Mouse (Mus musculus) liver, embryonic 15.5 days (tissue): ENCODE measurements around the gene Slc16a4. TPM values are rescaled to one million over a fixed set of nuclear protein-coding genes. Genes with fewer than 3 reads are reported as not detected.

ENCODE experiments used
- ATAC-seq: fragments of 200-750 bp; cut with Nextera tagmentation; 2 replicates; pipeline ENCODE4 v1.8.0; 2017; ENCODE audit warnings: moderate number of reproducible peaks, mild to moderate bottlenecking, moderate library complexity; ENCODE audit not compliant: insufficient read depth
- H3K27ac ChIP-seq: fragments of 300-500 bp; sonication (generic); replicated peaks from 2 replicates; pipeline ENCODE4 v1.5.1; 2015; ENCODE audit warnings: mild to moderate bottlenecking, inconsistent platforms
- H3K27me3 ChIP-seq: fragments of 300-500 bp; sonication (generic); 2 replicates; pipeline ENCODE4 v1.6.1; 2015; ENCODE audit warnings: mild to moderate bottlenecking, inconsistent platforms
- H3K36me3 ChIP-seq: fragments of 300-500 bp; sonication (generic); replicated peaks from 2 replicates; pipeline ENCODE4 v1.6.1; 2015; ENCODE audit warnings: moderate library complexity, mild to moderate bottlenecking, inconsistent platforms
- H3K4me1 ChIP-seq: fragments of 300-500 bp; sonication (generic); replicated peaks from 2 replicates; pipeline ENCODE4 v1.6.1; 2015; ENCODE audit warnings: inconsistent platforms
- H3K4me2 ChIP-seq: fragments of 300-500 bp; sonication (generic); 2 replicates; pipeline ENCODE4 v1.6.1; 2015; ENCODE audit warnings: moderate library complexity, mild to moderate bottlenecking, inconsistent platforms
- H3K4me3 ChIP-seq: fragments of 300-500 bp; sonication (generic); replicated peaks from 2 replicates; pipeline ENCODE4 v1.5.1; 2015; ENCODE audit warnings: mild to moderate bottlenecking, inconsistent platforms
- H3K9ac ChIP-seq: fragments of 300-500 bp; sonication (generic); 2 replicates; pipeline ENCODE4 v1.6.1; 2015; ENCODE audit warnings: moderate library complexity, mild to moderate bottlenecking, inconsistent platforms
- H3K9me3 ChIP-seq: fragments of 300-500 bp; sonication (generic); replicated peaks from 2 replicates; pipeline ENCODE4 v1.6.1; 2016; ENCODE audit warnings: inconsistent platforms
- WGBS: fragments of 180-500 bp; shearing (Covaris S2); methylation state at CpG from one replicate; pipeline ENCODE4 v1.1.7; 2015; ENCODE audit warnings: mixed read lengths; ENCODE audit not compliant: insufficient replicate concordance; 5-methylcytosine and 5-hydroxymethylcytosine counted together
- polyA plus RNA-seq: library from polyadenylated mRNA; unstranded; fragments of >200 nt; fragmentation: Nextera tagmentation; extraction: Ambion mirVana; gene quantifications from 2 replicates; pipeline ENCODE4 v1.2.1, GENCODE M21; 2015

The Slc16a4 gene
- polyA plus RNA-seq, 1 experiment from 2014 or later: 0.50 TPM

- Histone ChIP-seq H3K27ac (no peak overlapping the region), H3K4me1 (no peaks in the 10 kb centered on the region), H3K36me3 (no peaks in the 10 kb centered on the region), H3K4me3 (no peak overlapping the region), H3K4me2 (no peak overlapping the region), H3K9me3 (no peaks in the 10 kb centered on the region), H3K9ac (no peak overlapping the region), H3K27me3 (no peaks in the 10 kb centered on the region)
- WGBS: 54% methylated on average over 7 of the region's 7 CpGs
- ATAC-seq: no peak
Measured at GRCm38 (mm10) chr3:107261851-107262165, 29.2 kb upstream of the Slc16a4 start.

- ATAC-seq: no peak
- H3K4me2 ChIP-seq: no peak overlapping the region
- no peak overlapping the region for H3K27ac ChIP-seq
- WGBS: 64% methylated on average over 2 of the region's 2 CpGs
- H3K27me3 ChIP-seq: no peaks in the 10 kb centered on the region
- H3K4me3 ChIP-seq: no peak overlapping the region
- H3K9me3 ChIP-seq: no peaks in the 10 kb centered on the region
- H3K36me3 ChIP-seq: no peaks in the 10 kb centered on the region
- no peaks in the 10 kb centered on the region for H3K4me1 ChIP-seq
- no peak overlapping the region for H3K9ac ChIP-seq
Measured at GRCm38 (mm10) chr3:107266814-107267345, 24.1 kb upstream of the Slc16a4 start.

DNA sequence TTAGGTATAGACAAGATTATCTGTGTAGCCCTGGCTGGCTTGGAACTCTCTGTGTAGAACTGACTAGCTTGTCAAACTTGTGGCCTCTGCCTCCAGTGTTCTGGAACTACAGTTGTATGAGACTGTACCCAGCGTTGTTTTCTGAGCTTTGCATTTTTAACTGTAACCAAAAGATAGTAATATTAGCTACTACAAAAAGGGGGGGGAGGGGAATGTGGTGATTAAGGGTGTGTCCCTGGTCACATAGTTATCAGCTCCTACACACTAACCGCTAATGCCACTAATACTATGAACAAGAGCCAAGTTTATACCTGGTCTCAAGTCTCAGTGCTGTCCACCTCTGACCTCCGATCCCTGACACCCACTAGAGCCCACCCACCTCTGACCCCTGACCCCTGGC, 18.6 kb upstream of the Slc16a4 start:
- no peak for ATAC-seq
- Histone ChIP-seq H3K4me2 (no peak overlapping the region), H3K4me1 (no peaks in the 10 kb centered on the region), H3K9me3 (no peaks in the 10 kb centered on the region), H3K27ac (no peak overlapping the region), H3K4me3 (no peak overlapping the region), H3K36me3 (no peaks in the 10 kb centered on the region), H3K9ac (no peak overlapping the region), H3K27me3 (no peaks in the 10 kb centered on the region)
- WGBS: 39% methylated on average over 3 of the region's 3 CpGs

DNA sequence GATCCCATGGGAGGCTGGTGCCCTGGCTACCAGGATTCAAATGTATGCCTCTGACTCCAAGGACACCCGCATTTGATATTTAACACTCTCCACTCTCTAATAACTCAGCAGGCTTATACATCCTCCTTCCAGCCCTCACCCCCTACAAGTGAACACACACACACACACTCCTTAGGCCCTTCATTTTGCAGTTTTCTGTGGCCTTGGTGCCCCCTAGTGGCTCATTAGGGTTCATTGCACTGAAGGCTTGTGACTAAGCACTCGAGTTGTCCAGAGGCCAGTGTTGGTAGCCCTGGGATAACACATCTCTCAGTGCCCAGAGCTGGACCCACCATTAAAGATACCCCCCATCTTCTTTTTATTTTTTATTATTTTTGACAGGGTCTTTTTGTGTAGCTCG, 17.2 kb upstream of the Slc16a4 start:
- no peak overlapping the region for H3K4me3 ChIP-seq
- no peak overlapping the region for H3K27ac ChIP-seq
- peaks cover 7% of the 10 kb centered on the region for H3K4me1 ChIP-seq
- 9% methylated on average over 3 of the region's 3 CpGs for WGBS
- no peaks in the 10 kb centered on the region for H3K9me3 ChIP-seq
- ATAC-seq: 0 out of 2 replicates have a peak, but pooled peaks have one; percentile 32
- no peaks in the 10 kb centered on the region for H3K27me3 ChIP-seq
- H3K9ac ChIP-seq: no peak overlapping the region
- no peak overlapping the region for H3K4me2 ChIP-seq
- no peaks in the 10 kb centered on the region for H3K36me3 ChIP-seq

DNA sequence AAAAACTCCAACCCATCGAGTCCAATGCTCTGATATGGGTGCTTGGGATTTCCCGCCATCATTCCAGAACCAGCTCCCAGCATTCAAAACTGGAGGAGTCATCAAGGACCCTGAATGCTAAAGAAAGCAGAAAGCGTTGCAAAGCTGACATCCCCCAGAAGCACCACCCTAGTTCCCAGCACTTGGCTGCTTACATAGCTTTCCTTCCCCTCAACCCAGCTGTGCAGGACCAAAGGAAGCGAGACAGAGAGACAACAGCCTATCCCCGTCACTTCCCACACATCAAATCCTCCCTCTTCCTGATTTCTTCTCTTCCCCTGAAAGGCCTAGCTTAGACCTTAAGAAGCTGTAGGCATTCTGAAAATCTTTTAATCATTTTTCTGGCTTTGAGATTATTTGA, 15.7 kb upstream of the Slc16a4 start:
- no peak overlapping the region for H3K4me2 ChIP-seq
- peaks cover 16% of the 10 kb centered on the region for H3K4me1 ChIP-seq
- no peaks in the 10 kb centered on the region for H3K9me3 ChIP-seq
- H3K27me3 ChIP-seq: no peaks in the 10 kb centered on the region
- no peak for ATAC-seq
- H3K9ac ChIP-seq: no peak overlapping the region
- H3K27ac ChIP-seq: no peak overlapping the region
- no peaks in the 10 kb centered on the region for H3K36me3 ChIP-seq
- H3K4me3 ChIP-seq: no peak overlapping the region
- WGBS: 51% methylated on average over 5 of the region's 5 CpGs

DNA sequence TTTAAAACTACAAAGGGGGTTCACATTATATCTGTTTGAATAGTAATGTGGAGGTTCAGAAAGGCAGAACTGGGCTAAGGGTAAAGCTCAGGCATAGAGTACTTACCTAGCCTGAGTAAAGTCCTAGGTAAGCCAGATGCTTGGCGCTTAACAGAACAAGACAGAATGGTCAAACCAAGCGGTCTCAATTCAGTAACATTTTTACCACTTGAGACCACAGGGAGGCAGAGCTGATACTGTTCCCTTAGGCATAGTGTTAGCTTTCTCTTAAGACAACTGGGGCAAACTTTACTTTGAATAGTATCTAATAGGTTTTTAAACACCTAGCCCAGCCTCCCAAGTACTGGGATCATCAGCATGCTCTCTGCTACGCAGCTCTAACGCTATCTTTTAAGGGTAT, 15.0 kb upstream of the Slc16a4 start:
- Histone ChIP-seq H3K4me1 (peaks cover 19% of the 10 kb centered on the region), H3K27ac (no peak overlapping the region), H3K36me3 (no peaks in the 10 kb centered on the region), H3K9me3 (no peaks in the 10 kb centered on the region), H3K27me3 (no peaks in the 10 kb centered on the region), H3K4me2 (no peak overlapping the region), H3K9ac (no peak overlapping the region), H3K4me3 (no peak overlapping the region)
- ATAC-seq: no peak
- 56% methylated on average over 4 of the region's 4 CpGs for WGBS

DNA sequence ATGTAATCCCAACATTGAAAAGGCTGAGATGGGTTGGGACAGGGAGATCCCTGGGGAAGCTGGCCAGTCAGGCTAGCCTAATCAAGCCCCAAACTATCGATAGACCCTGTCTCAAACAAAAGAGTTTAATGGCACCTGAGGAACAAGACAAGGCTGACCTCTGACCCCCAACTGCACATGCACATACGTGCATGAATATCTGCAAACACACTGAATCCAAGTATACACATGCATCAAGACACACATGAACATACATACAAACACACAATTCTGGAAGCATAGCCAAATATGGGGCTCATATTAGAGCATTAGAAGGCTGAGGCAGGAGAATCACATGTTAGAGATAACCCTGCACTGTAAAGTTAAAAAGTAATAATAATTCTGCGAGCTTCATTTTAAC, 14.4 kb upstream of the Slc16a4 start:
- H3K4me3 ChIP-seq: no peak overlapping the region
- H3K4me1 ChIP-seq: peaks cover 19% of the 10 kb centered on the region
- no peak overlapping the region for H3K27ac ChIP-seq
- H3K9ac ChIP-seq: no peak overlapping the region
- peaks cover 2% of the 10 kb centered on the region; the same call in 1 of the 2 replicates for H3K36me3 ChIP-seq
- no peaks in the 10 kb centered on the region for H3K9me3 ChIP-seq
- no peak overlapping the region for H3K4me2 ChIP-seq
- ATAC-seq: no peak
- no peaks in the 10 kb centered on the region for H3K27me3 ChIP-seq
- 72% methylated on average over 3 of the region's 3 CpGs for WGBS

GRCm38 (mm10) chr3:107278479-107279269, 12.4 kb upstream of the Slc16a4 start, which contains the start of gene Lamtor5:
Gene Lamtor5, plus strand, starts transcription at chr3:107278858.
- Histone ChIP-seq H3K4me1 (peaks cover 19% of the 10 kb centered on the region), H3K4me3 (peak within 1 kb of the TSS; percentile 74), H3K27me3 (no peaks in the 10 kb centered on the region), H3K36me3 (peaks cover 21% of the 10 kb centered on the region), H3K4me2 (peak within 1 kb of the TSS; percentile 66), H3K27ac (peak within 1 kb of the TSS; percentile 54), H3K9ac (peak within 1 kb of the TSS; percentile 69), H3K9me3 (no peaks in the 10 kb centered on the region)
- ATAC-seq: peak; percentile 86
- 2% methylated on average over 43 of the region's 43 CpGs for WGBS

DNA sequence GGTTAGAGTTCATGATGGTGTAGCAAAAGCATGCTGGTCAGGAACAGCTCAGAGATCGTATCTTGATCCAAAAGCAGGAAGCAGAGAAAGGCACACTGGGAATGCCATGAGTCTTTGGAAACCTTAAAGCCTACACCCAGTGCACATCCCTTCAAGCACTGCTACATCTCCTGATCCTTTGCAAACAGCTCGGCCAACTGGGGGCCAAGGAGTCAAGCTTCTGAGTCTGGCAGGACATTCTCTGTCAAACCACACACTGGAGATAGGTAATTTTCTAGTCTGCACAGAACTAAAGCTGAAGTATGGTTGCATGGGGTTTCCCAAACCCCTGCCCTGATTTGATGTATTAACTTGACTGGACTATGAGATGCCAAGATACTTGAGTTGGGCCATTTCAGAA, 4.9 kb upstream of the Slc16a4 start:
- no peak overlapping the region for H3K4me3 ChIP-seq
- H3K9me3 ChIP-seq: no peaks in the 10 kb centered on the region
- peaks cover 26% of the 10 kb centered on the region for H3K36me3 ChIP-seq
- H3K4me2 ChIP-seq: no peak overlapping the region
- 65% methylated on average over 2 of the region's 2 CpGs for WGBS
- H3K4me1 ChIP-seq: 0 out of 2 replicates have a peak, but pooled peaks cover 4% of the 10 kb centered on the region
- H3K27ac ChIP-seq: no peak overlapping the region
- no peak overlapping the region for H3K9ac ChIP-seq
- H3K27me3 ChIP-seq: no peaks in the 10 kb centered on the region
- no peak for ATAC-seq

GRCm38 (mm10) chr3:107287346-107287745, 3.7 kb upstream of the Slc16a4 start:
- 0 out of 2 replicates have a peak, but pooled peaks cover 4% of the 10 kb centered on the region for H3K4me1 ChIP-seq
- H3K9me3 ChIP-seq: no peaks in the 10 kb centered on the region
- no peak overlapping the region for H3K4me2 ChIP-seq
- peaks cover 18% of the 10 kb centered on the region for H3K36me3 ChIP-seq
- H3K9ac ChIP-seq: no peak overlapping the region
- H3K27ac ChIP-seq: no peak overlapping the region
- no peak overlapping the region for H3K4me3 ChIP-seq
- no peaks in the 10 kb centered on the region for H3K27me3 ChIP-seq
- no peak for ATAC-seq

- Histone ChIP-seq H3K9me3 (no peaks in the 10 kb centered on the region), H3K27me3 (no peaks in the 10 kb centered on the region), H3K4me1 (0 out of 2 replicates have a peak, but pooled peaks cover 4% of the 10 kb centered on the region), H3K36me3 (peaks cover 3% of the 10 kb centered on the region; the same call in 1 of the 2 replicates), H3K27ac (no peak overlapping the region), H3K9ac (no peak overlapping the region), H3K4me3 (no peak overlapping the region), H3K4me2 (no peak overlapping the region)
- 73% methylated on average over 5 of the region's 5 CpGs for WGBS
- ATAC-seq: no peak
Measured at GRCm38 (mm10) chr3:107295672-107296360, 4.8 kb downstream of the Slc16a4 start.
